Mouse (Mus musculus): Measurements from ENCODE around the gene Slc39a5.

DNA sequence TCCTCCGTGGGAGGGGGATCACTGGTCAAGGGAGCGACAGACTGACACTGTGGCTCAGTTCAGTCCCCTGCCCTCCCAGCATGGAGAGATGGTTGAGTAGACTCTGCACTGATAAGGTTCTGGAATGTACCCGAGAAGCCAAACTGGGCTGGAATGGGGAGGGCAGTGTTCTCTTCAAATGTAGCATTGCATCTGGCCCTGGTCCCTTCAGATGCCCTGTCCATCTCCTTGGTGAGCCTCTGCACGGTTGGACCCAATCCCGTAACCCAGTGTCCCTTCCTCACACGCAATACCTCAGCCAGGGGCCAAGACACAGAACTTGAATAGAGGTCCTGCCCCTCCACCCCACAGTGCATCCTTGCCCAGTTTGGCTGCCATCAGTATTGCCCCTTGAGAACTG is 9.2 kb downstream of the Slc39a5 start:
- no peak for TF ChIP-seq CTCF (IDR thresholded peaks at IDR 0.05)
- no peak for TF ChIP-seq POLR2A (IDR thresholded peaks at IDR 0.05; ENCODE audit: insufficient read depth, low read depth, low read length)

All from heart, adult 2 months (tissue).